Mouse (Mus musculus): ENCODE results near the gene Pfn2. TPM values are rescaled to one million over a fixed set of nuclear protein-coding genes. Genes with fewer than 3 reads are reported as not detected.

Pfn2 gene
- polyA plus RNA-seq (2015; fragmentation: Nextera tagmentation; extraction: Ambion mirVana) = 24.9 and 28.9 TPM in 2 replicates

DNA sequence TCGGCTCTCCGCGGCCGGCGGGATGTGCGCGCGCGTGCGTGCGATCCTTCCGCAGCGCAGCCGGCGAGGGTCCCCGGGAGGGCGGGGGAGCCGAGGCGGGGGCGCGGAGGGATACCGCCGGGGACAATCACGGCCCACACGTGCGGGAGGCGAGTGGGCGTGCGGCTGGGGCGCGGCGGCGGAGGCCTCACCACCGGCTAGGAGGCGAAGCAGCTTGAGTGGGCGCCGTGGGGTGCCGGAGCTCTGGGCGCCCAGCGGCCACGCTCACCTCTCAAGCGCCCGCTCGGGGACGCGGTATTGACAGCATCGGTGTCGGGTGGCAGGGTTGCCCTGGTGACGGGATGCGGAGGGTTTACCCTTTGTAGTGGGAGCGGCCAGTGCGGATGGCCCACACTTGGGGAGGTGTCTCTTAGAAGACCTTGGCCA, at the start of gene Pfn2:
Pfn2 (minus strand) TSS at position 320 of the 426 bp plus-strand sequence.
- peak; percentile 85 for ATAC-seq
- peak; percentile 66 for DNase-seq (ENCODE audit: low spot score)
- Histone ChIP-seq H3K9me3 (ENCODE audit: low read length) (no peaks in the 10 kb centered on the region; the same call in 1 of the 2 replicates), H3K4me3 (ENCODE audit: low read depth, low read length) (peak within 1 kb of the TSS; percentile 84), H3K9ac (replicated peaks; ENCODE audit: low read depth) (peak within 1 kb of the TSS; percentile 55), H3K27ac (ENCODE audit: low read length) (peak within 1 kb of the TSS; percentile 64), H3K36me3 (ENCODE audit: insufficient read depth, low read length) (no peaks in the 10 kb centered on the region), H3K4me2 (replicated peaks; ENCODE audit: low read depth, low read length) (peak within 1 kb of the TSS; percentile 99), H3K4me1 (ENCODE audit: insufficient read depth, low read depth, low read length) (no peaks in the 10 kb centered on the region), H3K27me3 (replicated peaks; ENCODE audit: insufficient read depth, low read length) (no peaks in the 10 kb centered on the region)
- 1% methylated on average over 37 of the region's 52 CpGs for WGBS
- TF ChIP-seq EP300 (IDR thresholded peaks at IDR 0.05) (no peak), CTCF (IDR thresholded peaks at IDR 0.05) (no peak)

DNA sequence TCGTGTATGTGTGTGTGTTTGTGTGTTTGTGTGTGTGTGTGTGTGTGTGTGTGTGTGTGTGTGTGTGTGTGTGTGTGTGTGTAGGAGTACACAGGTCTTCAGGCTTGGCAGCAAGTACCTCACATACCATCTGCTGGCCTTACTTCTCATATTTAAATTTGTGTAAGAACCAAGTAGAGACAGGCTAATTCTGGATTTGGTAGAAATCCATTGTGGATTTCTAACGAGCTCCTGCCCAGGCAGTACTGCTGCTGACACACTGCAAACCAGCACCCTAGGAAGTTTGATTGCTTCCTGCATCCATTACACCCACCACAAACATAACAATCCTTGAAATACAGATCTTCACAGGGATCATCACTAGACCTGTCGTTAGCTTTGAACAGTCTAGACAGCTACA, 35.1 kb upstream of the Pfn2 start:
- Histone ChIP-seq H3K36me3 (ENCODE audit: insufficient read depth, low read length) (no peaks in the 10 kb centered on the region), H3K27me3 (replicated peaks; ENCODE audit: insufficient read depth, low read length) (no peaks in the 10 kb centered on the region), H3K9me3 (ENCODE audit: low read length) (no peaks in the 10 kb centered on the region), H3K4me1 (ENCODE audit: insufficient read depth, low read depth, low read length) (no peaks in the 10 kb centered on the region), H3K4me2 (replicated peaks; ENCODE audit: low read depth, low read length) (no peak overlapping the region), H3K9ac (replicated peaks; ENCODE audit: low read depth) (no peak overlapping the region), H3K27ac (ENCODE audit: low read length) (no peak overlapping the region), H3K4me3 (ENCODE audit: low read depth, low read length) (no peak overlapping the region)
- ATAC-seq (no peak), DNase-seq (ENCODE audit: low spot score) (no peak)
- 69% methylated on average over 3 of the region's 3 CpGs for WGBS
- TF ChIP-seq EP300 (IDR thresholded peaks at IDR 0.05) = no peak
- no peak for TF ChIP-seq CTCF (IDR thresholded peaks at IDR 0.05)

DNA sequence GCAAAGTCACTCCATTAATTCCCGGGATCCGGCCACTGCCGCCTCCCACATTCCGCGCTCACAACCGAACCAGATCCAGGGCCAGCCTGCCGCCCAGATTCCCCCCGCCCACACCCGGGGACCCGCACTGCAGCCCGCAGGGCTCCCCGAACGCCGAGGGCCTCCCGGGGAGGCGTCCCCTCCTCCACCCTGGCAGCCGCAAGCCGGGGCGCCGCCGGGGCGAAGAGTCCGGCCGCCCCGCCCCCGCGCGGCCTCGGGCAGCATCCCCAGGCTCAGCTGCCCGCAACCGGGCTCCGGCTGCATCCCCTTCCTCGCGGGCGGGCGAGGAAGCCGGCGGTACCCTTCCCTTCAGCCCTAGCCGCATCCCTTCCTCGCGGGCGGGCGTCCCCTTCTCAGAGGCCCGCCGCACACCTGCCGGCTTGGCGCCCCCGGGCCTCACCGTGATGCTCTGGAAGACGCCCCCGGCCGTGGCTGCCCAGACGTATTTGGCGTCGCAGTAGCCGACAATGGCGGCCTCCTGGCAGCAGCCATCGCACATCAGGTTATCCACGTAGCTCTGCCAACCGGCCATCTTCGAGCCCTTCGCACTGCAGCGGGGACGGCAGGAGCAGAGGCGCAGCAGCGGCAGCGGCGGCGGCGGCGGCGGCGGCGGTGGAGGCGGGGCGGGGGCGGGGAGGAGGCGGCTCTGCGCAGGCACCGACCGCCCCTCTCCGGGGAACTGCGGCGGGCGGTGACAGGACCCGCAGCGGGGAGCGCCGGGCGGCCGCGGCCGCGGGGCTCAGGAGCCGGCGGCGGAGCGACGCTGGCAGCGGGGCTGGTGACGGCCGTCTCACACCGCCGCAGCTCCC, 743 bp downstream of the Pfn2 start:
- ATAC-seq (peak; percentile 94), DNase-seq (ENCODE audit: low spot score) (peak; percentile 74)
- 2% methylated on average over 48 of the region's 104 CpGs for WGBS
- H3K9me3 ChIP-seq (ENCODE audit: low read length) = no peaks in the 10 kb centered on the region; the same call in 1 of the 2 replicates
- 0 out of 2 replicates have a peak, but pooled peaks have one; percentile 1 for TF ChIP-seq CTCF (IDR thresholded peaks at IDR 0.05)
- no peak for TF ChIP-seq EP300 (IDR thresholded peaks at IDR 0.05)
- H3K27ac ChIP-seq (ENCODE audit: low read length) = peak overlapping the region; percentile 64
- H3K27me3 ChIP-seq (replicated peaks; ENCODE audit: insufficient read depth, low read length) = no peaks in the 10 kb centered on the region
- H3K4me2 ChIP-seq (replicated peaks; ENCODE audit: low read depth, low read length) = peak overlapping the region; percentile 99
- H3K9ac ChIP-seq (replicated peaks; ENCODE audit: low read depth) = peak overlapping the region; percentile 55
- H3K4me1 ChIP-seq (ENCODE audit: insufficient read depth, low read depth, low read length) = no peaks in the 10 kb centered on the region
- H3K4me3 ChIP-seq (ENCODE audit: low read depth, low read length) = peak overlapping the region; percentile 84
- no peaks in the 10 kb centered on the region for H3K36me3 ChIP-seq (ENCODE audit: insufficient read depth, low read length)

- Histone ChIP-seq H3K4me3 (ENCODE audit: low read depth, low read length) (peak overlapping the region; percentile 84), H3K9me3 (ENCODE audit: low read length) (no peaks in the 10 kb centered on the region; the same call in 1 of the 2 replicates), H3K36me3 (ENCODE audit: insufficient read depth, low read length) (no peaks in the 10 kb centered on the region), H3K9ac (replicated peaks; ENCODE audit: low read depth) (peak overlapping the region; percentile 55), H3K27me3 (replicated peaks; ENCODE audit: insufficient read depth, low read length) (no peaks in the 10 kb centered on the region), H3K27ac (ENCODE audit: low read length) (no peak overlapping the region), H3K4me2 (replicated peaks; ENCODE audit: low read depth, low read length) (peak overlapping the region; percentile 99), H3K4me1 (ENCODE audit: insufficient read depth, low read depth, low read length) (no peaks in the 10 kb centered on the region)
- WGBS = 3% methylated on average over 9 of the region's 9 CpGs
- ATAC-seq (no peak), DNase-seq (ENCODE audit: low spot score) (no peak)
- TF ChIP-seq EP300 (IDR thresholded peaks at IDR 0.05) (no peak), CTCF (IDR thresholded peaks at IDR 0.05) (no peak)
Measured at GRCm38 (mm10) chr3:57846662-57846911, 1.3 kb downstream of the Pfn2 start.

- Histone ChIP-seq H3K4me3 (ENCODE audit: low read depth, low read length) (peak overlapping the region; percentile 84; the same call in 1 of the 2 replicates), H3K9ac (replicated peaks; ENCODE audit: low read depth) (no peak overlapping the region), H3K4me1 (ENCODE audit: insufficient read depth, low read depth, low read length) (no peaks in the 10 kb centered on the region), H3K9me3 (ENCODE audit: low read length) (no peaks in the 10 kb centered on the region; the same call in 1 of the 2 replicates), H3K4me2 (replicated peaks; ENCODE audit: low read depth, low read length) (peak overlapping the region; percentile 99), H3K27me3 (replicated peaks; ENCODE audit: insufficient read depth, low read length) (no peaks in the 10 kb centered on the region), H3K27ac (ENCODE audit: low read length) (no peak overlapping the region), H3K36me3 (ENCODE audit: insufficient read depth, low read length) (no peaks in the 10 kb centered on the region)
- TF ChIP-seq CTCF (IDR thresholded peaks at IDR 0.05) (no peak), EP300 (IDR thresholded peaks at IDR 0.05) (no peak)
- ATAC-seq (no peak), DNase-seq (ENCODE audit: low spot score) (peak; percentile 35)
- 26% methylated on average over 11 of the region's 11 CpGs for WGBS
Measured at GRCm38 (mm10) chr3:57845786-57846661, 1.9 kb downstream of the Pfn2 start.

DNA sequence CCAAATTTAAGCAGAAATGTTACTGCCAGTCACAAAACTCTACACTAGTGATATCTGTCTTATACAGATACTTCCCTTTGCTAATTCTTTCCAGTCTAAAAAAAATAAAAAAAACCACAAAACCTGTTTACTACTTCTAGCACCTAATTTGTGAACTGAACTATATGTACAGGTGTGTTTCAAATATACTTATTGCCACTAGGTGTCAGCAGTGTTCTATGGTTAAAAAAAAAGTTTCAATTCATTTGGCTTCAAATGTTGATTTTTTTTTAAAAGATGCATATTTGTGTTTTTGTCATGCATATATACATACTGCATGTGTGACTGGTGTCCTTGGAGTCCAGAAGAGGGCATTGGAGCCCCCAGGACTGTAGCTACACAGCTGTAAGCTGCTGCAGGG, 4.1 kb downstream of the Pfn2 start:
- TF ChIP-seq CTCF (IDR thresholded peaks at IDR 0.05) (peak; percentile 66), EP300 (IDR thresholded peaks at IDR 0.05) (0 out of 2 replicates have a peak, but pooled peaks have one; percentile 21)
- H3K36me3 ChIP-seq (ENCODE audit: insufficient read depth, low read length) = no peaks in the 10 kb centered on the region
- no peaks in the 10 kb centered on the region for H3K4me1 ChIP-seq (ENCODE audit: insufficient read depth, low read depth, low read length)
- H3K9me3 ChIP-seq (ENCODE audit: low read length) = no peaks in the 10 kb centered on the region
- no peak overlapping the region for H3K27ac ChIP-seq (ENCODE audit: low read length)
- no peak overlapping the region for H3K4me3 ChIP-seq (ENCODE audit: low read depth, low read length)
- no peak overlapping the region for H3K9ac ChIP-seq (replicated peaks; ENCODE audit: low read depth)
- DNase-seq (ENCODE audit: low spot score) (peak; percentile 63), ATAC-seq (no peak)
- H3K4me2 ChIP-seq (replicated peaks; ENCODE audit: low read depth, low read length) = no peak overlapping the region
- no peaks in the 10 kb centered on the region for H3K27me3 ChIP-seq (replicated peaks; ENCODE audit: insufficient read depth, low read length)

All from lung, postnatal 0 days (tissue).